Mouse (Mus musculus) T-helper 17 cell (primary cell): ENCODE data around the gene Ybx3.

ENCODE experiments used
- in situ Hi-C, 2 experiments: fragments of 300-600 bp; cut with MboI, MseI; formaldehyde crosslinking; loops; 1 replicate in 1 of 2; 2 replicates in 1 of 2; pipeline ENCODE4 v1.15.1; 2025; ENCODE audit warnings: high pct_unique_total_duplicates in 2 of 2

The Ybx3 gene

GRCm38 (mm10) chr6:131383713-131384330 is 4.5 kb downstream of the Ybx3 start:
- in situ Hi-C loops: no loop called here

DNA sequence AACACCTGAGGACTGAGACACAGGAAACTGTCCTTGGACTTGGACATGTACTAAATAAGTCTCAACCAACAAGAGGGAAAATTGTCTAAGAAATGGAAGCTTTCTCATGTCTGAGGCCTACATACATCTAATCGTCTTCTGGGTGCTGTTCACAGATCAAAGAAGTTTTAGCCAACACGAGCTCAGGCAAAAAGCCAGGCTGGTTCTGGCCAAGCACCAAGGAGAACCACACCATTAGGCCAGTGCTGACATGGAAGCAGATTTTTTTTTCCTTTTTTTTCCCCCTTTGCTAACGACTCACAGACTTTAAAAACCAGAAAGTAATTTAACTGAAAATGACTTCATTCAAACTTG is 5.3 kb downstream of the Ybx3 start:
- in situ Hi-C loops: no loop called here

- in situ Hi-C loops: no loop called here
These were observed 5.9 kb downstream of the Ybx3 start for GRCm38 (mm10) chr6:131382232-131382983.

GRCm38 (mm10) chr6:131378858-131379428 is 9.3 kb downstream of the Ybx3 start:
- in situ Hi-C loops: loop anchor here in 1 of 2 experiments (5.0 kb wide), 1 partner anchor 38 kb away; no protein-coding TSS in a partner anchor

GRCm38 (mm10) chr6:131377378-131377777 is 10.9 kb downstream of the Ybx3 start:
- in situ Hi-C loops: loop anchor here in 1 of 2 experiments (5.0 kb wide), 1 partner anchor 40 kb away; no protein-coding TSS in a partner anchor

DNA sequence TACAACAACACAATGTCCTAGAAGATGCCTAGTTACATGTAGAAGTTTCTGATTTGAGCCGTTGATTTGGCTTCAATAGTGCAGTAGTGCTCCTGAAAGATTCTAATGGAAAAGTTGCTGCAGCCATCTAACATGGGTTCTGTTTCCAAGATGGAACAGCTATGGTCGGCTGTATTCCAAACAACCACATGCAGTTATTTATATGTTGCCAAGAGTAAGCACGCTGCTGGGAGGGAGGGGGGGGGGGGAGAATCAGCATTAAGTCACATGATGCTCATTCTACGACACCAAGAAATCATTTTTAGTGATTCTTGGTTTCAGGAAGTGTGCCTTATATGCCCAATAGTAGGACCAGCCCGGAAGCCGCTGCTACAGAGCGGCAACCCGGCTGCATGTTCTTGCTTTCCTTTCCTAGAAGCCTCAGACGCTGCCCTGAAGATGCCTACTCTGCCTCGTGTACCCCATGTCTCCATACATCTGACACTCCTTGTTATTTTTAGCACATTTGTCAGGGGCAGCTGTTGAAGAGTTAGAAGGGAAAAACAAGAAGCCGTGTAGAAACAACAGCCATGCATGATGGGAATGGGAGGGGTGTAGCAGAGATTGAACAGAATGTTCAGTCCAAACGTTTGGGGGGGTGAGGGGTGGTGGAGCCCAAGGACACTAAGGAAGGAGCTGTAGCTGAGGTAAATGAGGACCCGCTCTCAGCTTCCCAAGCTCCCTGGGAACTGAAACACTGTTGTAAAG is 13.5 kb downstream of the Ybx3 start:
- in situ Hi-C loops: loop anchor here in 1 of 2 experiments (5.0 kb wide), 1 partner anchor 43 kb away; no protein-coding TSS in a partner anchor

- in situ Hi-C loops: no loop called here
These were observed 15.1 kb downstream of the Ybx3 start for GRCm38 (mm10) chr6:131373160-131373559.

DNA sequence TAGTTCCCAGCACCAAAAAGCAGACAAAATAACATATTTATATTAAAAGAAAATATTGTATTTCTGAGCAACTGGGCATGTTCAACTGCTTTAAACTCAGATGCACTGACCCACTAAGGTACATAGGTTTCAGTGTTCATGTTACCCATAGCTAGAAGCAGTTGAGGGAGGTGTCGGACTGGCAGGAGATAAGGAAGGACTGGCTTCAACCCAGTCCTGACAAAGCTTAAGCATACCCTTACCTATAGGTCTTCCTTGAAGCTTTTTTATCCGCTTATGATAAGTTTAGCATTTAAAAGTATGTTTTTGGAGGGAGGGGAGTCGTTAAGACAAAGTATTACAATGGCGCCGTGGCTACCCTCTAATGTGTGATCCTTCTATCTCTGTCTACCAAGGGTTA is 17.5 kb downstream of the Ybx3 start:
- in situ Hi-C loops: no loop called here

DNA sequence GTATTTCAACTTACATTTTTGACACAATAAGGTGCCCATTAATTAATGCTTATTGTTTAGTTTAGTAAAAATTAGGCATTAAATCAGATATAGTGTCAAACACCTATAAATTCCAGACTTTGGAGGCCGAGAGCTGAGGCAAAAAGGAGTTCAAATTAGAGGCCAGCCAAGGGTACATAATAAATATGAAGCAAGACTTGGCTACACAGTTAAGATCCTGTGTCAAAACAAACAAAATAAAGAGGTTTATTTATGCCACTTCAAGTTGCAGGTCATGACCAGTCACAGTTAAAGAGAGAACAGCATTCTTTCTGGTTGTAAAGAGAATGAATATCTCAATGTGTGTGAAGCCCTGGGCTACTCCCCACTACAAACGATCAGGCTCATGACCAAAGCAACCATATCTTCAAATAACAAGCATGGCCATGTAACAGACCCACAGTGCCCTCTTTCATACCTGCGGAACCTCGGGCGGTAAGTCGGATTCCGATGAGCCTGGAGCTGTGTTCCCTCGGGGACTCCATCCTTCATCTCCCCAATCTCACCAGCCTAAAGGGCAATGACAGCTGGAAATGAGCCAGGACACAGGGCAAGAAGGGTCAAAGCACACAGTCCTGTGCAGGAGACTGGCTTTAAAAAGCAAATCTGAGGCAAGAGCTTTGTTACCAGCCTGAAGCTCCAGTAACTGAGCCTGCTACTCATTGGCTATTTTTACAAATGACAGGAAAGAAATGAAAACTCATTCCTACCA is 18.2 kb downstream of the Ybx3 start:
- in situ Hi-C loops: no loop called here

GRCm38 (mm10) chr6:131367101-131367500 is 21.2 kb downstream of the Ybx3 start:
- in situ Hi-C loops: no loop called here

GRCm38 (mm10) chr6:131364353-131364752 is 23.9 kb downstream of the Ybx3 start:
- in situ Hi-C loops: no loop called here

DNA sequence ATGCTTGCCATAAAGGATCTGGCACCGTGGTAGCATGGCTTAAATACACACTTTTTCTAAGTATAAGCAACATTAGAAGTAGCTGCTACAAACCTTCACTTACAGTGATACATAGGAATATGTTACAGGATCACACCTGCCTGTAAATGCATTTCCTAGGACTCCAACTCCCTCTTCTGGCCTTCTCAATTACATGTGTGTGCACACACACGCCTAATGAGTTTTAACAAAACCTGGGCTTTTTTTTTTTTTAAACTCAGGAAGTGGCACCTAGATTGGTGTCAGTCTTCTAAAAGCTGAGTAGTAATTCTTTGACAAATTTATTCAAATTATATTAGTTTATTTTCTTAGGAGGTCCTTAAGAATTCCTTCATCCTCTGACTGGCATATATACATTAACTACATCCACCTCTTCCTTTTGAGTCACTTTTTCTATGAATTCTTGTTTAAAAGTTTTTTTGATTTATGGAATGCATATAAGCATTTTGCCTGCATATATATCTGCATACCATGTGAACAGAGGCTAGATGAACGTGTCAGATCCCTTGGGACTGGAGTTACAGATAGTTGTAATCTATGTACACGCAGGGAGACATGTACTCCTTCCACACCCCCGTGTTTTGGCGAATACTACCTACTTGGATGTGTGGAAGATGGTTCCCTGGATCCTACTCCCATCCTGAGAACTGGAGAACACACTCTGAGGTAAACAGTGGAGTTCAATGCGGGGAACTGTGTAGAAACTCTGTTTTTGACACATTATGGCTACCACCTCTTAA is 25.1 kb downstream of the Ybx3 start:
- in situ Hi-C loops: no loop called here

GRCm38 (mm10) chr6:131360693-131361092 is 27.6 kb downstream of the Ybx3 start:
- in situ Hi-C loops: no loop called here

- in situ Hi-C loops: loop anchor here in 1 of 2 experiments (5.0 kb wide), 1 partner anchor 72 kb away; no protein-coding TSS in a partner anchor
These were observed 28.7 kb downstream of the Ybx3 start for GRCm38 (mm10) chr6:131359543-131359942.

DNA sequence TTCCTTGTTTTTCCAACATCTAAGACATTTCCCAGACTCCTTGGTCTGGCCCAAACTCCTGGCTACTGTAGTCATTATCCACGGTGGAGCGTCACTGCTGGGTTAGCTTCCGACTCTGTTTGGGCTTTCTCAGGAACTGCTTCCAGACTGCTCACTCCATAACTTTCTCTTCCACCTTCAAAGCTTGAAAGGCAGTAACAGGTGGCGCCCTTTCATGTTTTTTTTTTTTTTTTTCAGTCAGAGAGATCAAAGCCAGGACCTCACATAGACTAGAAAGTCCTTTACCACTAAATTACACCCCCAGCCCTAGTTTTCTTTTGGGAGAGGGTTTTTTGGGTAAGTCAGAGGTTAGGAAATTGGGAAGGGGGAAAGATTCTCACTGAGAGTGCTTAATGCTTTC is 33.4 kb downstream of the Ybx3 start:
- in situ Hi-C loops: loop anchor here in 1 of 2 experiments (5.0 kb wide), 1 partner anchor 68 kb away; no protein-coding TSS in a partner anchor

- in situ Hi-C loops: no loop called here
These were observed 34.8 kb downstream of the Ybx3 start, which contains the start of gene Styk1 for GRCm38 (mm10) chr6:131353352-131353919. TSS of gene Styk1 (minus strand) at chr6:131353597.

DNA sequence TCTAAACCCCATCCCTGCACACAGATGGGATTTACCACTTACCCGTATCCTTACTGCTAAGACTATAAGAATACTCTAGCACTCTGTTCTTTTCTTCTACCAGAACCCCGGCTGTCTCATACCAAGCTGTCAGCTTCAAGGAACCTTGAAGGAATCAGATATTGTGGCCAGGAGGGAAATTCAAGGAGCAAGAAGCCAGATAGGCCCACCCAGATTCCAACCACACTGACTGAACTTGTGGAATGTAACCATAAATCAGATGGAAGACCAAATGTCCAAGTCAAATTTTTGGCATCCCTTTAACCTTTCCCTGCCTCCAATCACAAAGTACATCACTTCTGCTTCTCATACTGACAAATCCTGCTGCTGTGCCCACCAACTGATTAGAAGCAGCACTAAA is 41.2 kb downstream of the Ybx3 start:
- in situ Hi-C loops: no loop called here

DNA sequence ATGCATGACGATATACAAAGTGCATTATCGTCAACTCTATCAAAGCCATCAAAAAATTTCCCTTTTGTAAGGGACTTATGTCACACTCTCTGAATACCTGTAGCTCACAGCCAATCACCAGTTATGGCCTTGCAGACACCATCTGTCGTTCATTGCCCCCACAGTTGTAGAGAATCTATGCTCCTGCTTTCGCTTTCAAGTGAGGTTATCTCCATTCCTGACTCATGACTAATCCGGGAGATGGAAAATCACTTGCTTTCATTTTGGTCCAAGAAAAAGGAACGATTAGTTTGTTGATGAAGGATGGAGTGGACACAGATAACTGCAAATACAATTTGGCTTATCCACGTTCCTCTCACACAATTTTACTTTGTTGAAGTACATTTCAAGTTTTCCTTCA is 43.9 kb downstream of the Ybx3 start:
- in situ Hi-C loops: no loop called here

DNA sequence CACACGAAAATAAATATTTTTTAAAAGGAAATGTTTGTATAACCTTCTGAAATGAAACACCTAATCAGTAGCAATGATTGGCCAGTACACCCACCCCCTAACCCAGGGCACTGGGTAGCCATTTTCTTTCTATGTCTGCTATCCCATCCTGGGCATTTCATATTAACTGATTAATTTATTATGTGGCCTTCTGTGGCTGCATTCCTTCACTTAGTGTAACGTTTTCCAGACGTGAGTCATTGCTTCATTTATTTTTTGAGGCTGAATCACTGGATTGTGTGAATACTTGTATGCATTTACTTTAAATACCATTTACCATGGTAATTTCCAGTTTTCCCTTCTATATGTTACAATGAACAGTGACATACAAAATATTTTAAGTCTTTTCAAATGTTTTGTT is 48.2 kb downstream of the Ybx3 start:
- in situ Hi-C loops: no loop called here

DNA sequence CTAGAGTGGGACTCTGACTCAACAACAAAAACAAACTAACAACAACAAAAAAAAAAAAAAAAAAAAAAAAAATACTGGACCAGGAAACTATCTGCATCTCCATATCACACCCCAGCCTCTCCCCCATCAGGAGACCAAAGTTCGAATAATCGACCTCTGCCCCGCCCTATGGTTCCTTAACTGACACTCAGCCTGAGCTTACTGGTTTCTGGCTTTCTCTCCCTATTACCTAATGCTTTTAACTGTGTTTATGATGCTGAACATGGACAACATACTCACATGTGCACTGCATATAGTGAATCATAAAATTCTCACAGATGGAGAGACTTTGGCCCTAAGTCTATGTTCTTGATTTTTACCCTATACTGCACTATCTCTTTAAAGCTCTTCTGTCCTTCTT is 49.0 kb downstream of the Ybx3 start:
- in situ Hi-C loops: no loop called here
